Comparison of ENCODE assay signal across 8 mouse cellular contexts in genomic region chrX:134686267-134686666, GRCm38 (mm10). TPM values are rescaled to one million over a fixed set of nuclear protein-coding genes. Genes with fewer than 3 reads are reported as not detected.
A peak's percentile ranks its signal among the peaks of the same experiment; 100 is the strongest.
DNase-seq lines count a peak whose midpoint lies in the region; ATAC-seq lines count a peak whose summit lies in the region.

Gene Armcx4, plus strand, starts transcription at chrX:134686519.

- H3K4me3 ChIP-seq in hindbrain, embryonic 16.5 days (ENCODE audit: low read length) = peak within 1 kb of the TSS; percentile 48

- H3K27ac ChIP-seq in hindbrain, embryonic 16.5 days (ENCODE audit: low read depth, low read length) = peak within 1 kb of the TSS; percentile 83

- H3K4me2 ChIP-seq in hindbrain, embryonic 16.5 days (ENCODE audit: low read length) = peak within 1 kb of the TSS; percentile 61

- no peaks in the 10 kb centered on the region for H3K9me3 ChIP-seq in hindbrain, embryonic 16.5 days (ENCODE audit: control insufficient read depth, low read length)

- H3K27me3 ChIP-seq in hindbrain, embryonic 16.5 days (replicated peaks; ENCODE audit: control insufficient read depth, insufficient read depth, low read length) = no peaks in the 10 kb centered on the region

- peak within 1 kb of the TSS; percentile 64 for H3K9ac ChIP-seq in hindbrain, embryonic 16.5 days (ENCODE audit: low read depth, low read length)

- H3K36me3 ChIP-seq in hindbrain, embryonic 16.5 days (ENCODE audit: control insufficient read depth, insufficient read depth, low read length) = no peaks in the 10 kb centered on the region

- DNase-seq in adrenal gland, adult (ENCODE audit: inconsistent age in 2 of 2, low spot score in 1 of 2) = peak; percentile 65 to 80
- DNase-seq in cerebellum, postnatal 4 days (ENCODE audit: low spot score in 2 of 2) = peak; percentile 59 to 74
- DNase-seq in gastrocnemius, adult 8-10 months (ENCODE audit: low spot score in 2 of 2) = peak; percentile 2 to 35
- DNase-seq in layer of hippocampus, postnatal 36 days = peak; percentile 63 to 66
- peak; percentile 81 for DNase-seq in lung, postnatal 10 days
- DNase-seq in retina, adult 2 months (ENCODE audit: low read depth, low spot score) = peak; percentile 25

- no peaks in the 10 kb centered on the region for H3K4me1 ChIP-seq in hindbrain, embryonic 16.5 days (ENCODE audit: control insufficient read depth, insufficient read depth, low read depth, low read length)

- 13% methylated on average over 19 of the region's 33 CpGs for whole genome bisulfite sequencing in hindbrain, embryonic 16.5 days

- ATAC-seq in hindbrain, embryonic 16.5 days = peak; percentile 97
- no peak for ATAC-seq in erythroid progenitor cell, adult 5-6 weeks (replicated peaks; ENCODE audit: low FRiP score, poor library complexity, severe bottlenecking)

RNA-seq across cellular contexts. Expression of gene Armcx4, which starts in this region (rescaled TPM):
- total RNA-seq in gastrocnemius, adult 8-10 months (2022) = 1 to 10 TPM; 5.5 to 9.5 (median 7.6) TPM
- polyA plus RNA-seq in hindbrain, embryonic 16.5 days (2015; fragmentation: Nextera tagmentation; extraction: Ambion mirVana) = 4.2 and 4.6 TPM in 2 replicates
- total RNA-seq in layer of hippocampus, postnatal 36 days (2021) = 10 to 100 TPM; 34.0 to 35.0 TPM
- 1.1 TPM in 1 of 2 replicates, not detected in the other for total RNA-seq in erythroid progenitor cell, adult 5-6 weeks (2015; ENCODE audit: low replicate concordance)
- total RNA-seq in erythroid progenitor cell, adult 5-6 weeks (2017; ENCODE audit: low replicate concordance) = 0.15 TPM in 1 of 2 replicates, not detected in the other

Comparison
In these comparisons a context has a peak if more than half of its experiments do, and no peak if none do; other contexts are left out.
1. DNase-seq: peak in every context shown above with its lines; median percentile 81 in lung, postnatal 10 days; 72 in adrenal gland, adult; 66 in cerebellum, postnatal 4 days; 64 in layer of hippocampus, postnatal 36 days; 25 in retina, adult 2 months; 18 in gastrocnemius, adult 8-10 months.